Mouse (Mus musculus): Measurements from ENCODE around the gene Furin.

GRCm38 (mm10) chr7:80373850-80374249, 31.4 kb downstream of the Furin start:
- TF ChIP-seq CTCF (IDR thresholded peaks at IDR 0.05 in 2 of 3, conservative IDR thresholded peaks at IDR 0.05 in 1 of 3; ENCODE audit: control insufficient read depth in 1 of 3, insufficient read depth in 1 of 3, low read depth in 2 of 3, low read length in 3 of 3, poor library complexity in 1 of 3, severe bottlenecking in 1 of 3) (no peak), USF1 (IDR thresholded peaks at IDR 0.05; ENCODE audit: low read depth, low read length) (no peak), NELFE (IDR thresholded peaks at IDR 0.05; ENCODE audit: low read depth, low read length) (peak; percentile 41; the same call in 1 of the 2 replicates), USF2 (IDR thresholded peaks at IDR 0.05; ENCODE audit: borderline replicate concordance in 1 of 2, insufficient read depth in 1 of 2, low read depth in 1 of 2, low read length in 2 of 2) (no peak)

Measured in MEL (cell line).